Mouse (Mus musculus): Measurements from ENCODE around the gene Tmem9. TPM values are rescaled to one million over a fixed set of nuclear protein-coding genes. Genes with fewer than 3 reads are reported as not detected.

Tmem9 gene
- polyA plus RNA-seq, 1 experiment from 2014 or later = 126 TPM

- Histone ChIP-seq H3K27me3 (0 out of 2 replicates have a peak, but pooled peaks cover 4% of the 10 kb centered on the region), H3K4me3 (replicated peaks) (no peak overlapping the region), H3K36me3 (replicated peaks) (no peaks in the 10 kb centered on the region), H3K9me3 (no peaks in the 10 kb centered on the region), H3K27ac (no peak overlapping the region), H3K9ac (no peak overlapping the region), H3K4me2 (no peak overlapping the region), H3K4me1 (peaks cover 16% of the 10 kb centered on the region)
- ATAC-seq (ENCODE audit: low FRiP score) = no peak
- WGBS = 49% methylated on average over 9 of the region's 9 CpGs
These were observed 53.3 kb downstream of the Tmem9 start for GRCm38 (mm10) chr1:136061041-136061789.

DNA sequence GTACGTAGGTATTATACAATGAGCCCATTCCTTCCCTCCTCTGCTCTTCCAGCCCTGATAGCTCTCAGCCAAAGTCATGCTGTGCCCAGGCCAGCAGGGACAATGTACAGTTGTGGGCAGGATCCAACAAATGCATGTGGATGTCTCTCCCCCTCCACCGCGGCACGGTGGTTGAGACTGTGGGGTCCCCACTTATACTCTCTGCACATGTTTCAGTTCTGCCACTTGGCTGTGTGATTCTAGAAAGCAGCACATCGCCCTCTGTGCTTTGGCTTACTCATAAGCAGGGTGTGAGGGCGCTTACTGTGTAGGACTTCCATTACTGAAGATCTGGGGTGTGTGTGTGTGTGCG, 53.8 kb downstream of the Tmem9 start:
- Histone ChIP-seq H3K4me2 (no peak overlapping the region), H3K4me3 (replicated peaks) (no peak overlapping the region), H3K36me3 (replicated peaks) (no peaks in the 10 kb centered on the region), H3K27ac (no peak overlapping the region), H3K9me3 (no peaks in the 10 kb centered on the region), H3K4me1 (peaks cover 13% of the 10 kb centered on the region; the same call in 1 of the 2 replicates), H3K9ac (no peak overlapping the region), H3K27me3 (0 out of 2 replicates have a peak, but pooled peaks cover 4% of the 10 kb centered on the region)
- ATAC-seq (ENCODE audit: low FRiP score) = no peak
- WGBS = 87% methylated on average over 7 of the region's 7 CpGs

- no peak overlapping the region for H3K4me3 ChIP-seq (replicated peaks)
- peaks cover 9% of the 10 kb centered on the region; the same call in 1 of the 2 replicates for H3K4me1 ChIP-seq
- H3K9ac ChIP-seq = no peak overlapping the region
- ATAC-seq (ENCODE audit: low FRiP score) = no peak
- no peak overlapping the region for H3K27ac ChIP-seq
- H3K36me3 ChIP-seq (replicated peaks) = no peaks in the 10 kb centered on the region
- H3K4me2 ChIP-seq = no peak overlapping the region
- no peaks in the 10 kb centered on the region for H3K27me3 ChIP-seq
- WGBS = 76% methylated on average over 5 of the region's 5 CpGs
- H3K9me3 ChIP-seq = no peaks in the 10 kb centered on the region
These were observed 56.0 kb downstream of the Tmem9 start for GRCm38 (mm10) chr1:136063991-136064390.

- peaks cover 2% of the 10 kb centered on the region; the same call in 1 of the 2 replicates for H3K4me1 ChIP-seq
- no peak overlapping the region for H3K4me3 ChIP-seq (replicated peaks)
- WGBS = 60% methylated on average over 1 of the region's 1 CpGs
- no peak overlapping the region for H3K27ac ChIP-seq
- H3K36me3 ChIP-seq (replicated peaks) = no peaks in the 10 kb centered on the region
- no peak for ATAC-seq (ENCODE audit: low FRiP score)
- no peak overlapping the region for H3K9ac ChIP-seq
- no peaks in the 10 kb centered on the region for H3K27me3 ChIP-seq
- H3K4me2 ChIP-seq = no peak overlapping the region
- H3K9me3 ChIP-seq = no peaks in the 10 kb centered on the region
These were observed 58.7 kb downstream of the Tmem9 start for GRCm38 (mm10) chr1:136066621-136067020.

DNA sequence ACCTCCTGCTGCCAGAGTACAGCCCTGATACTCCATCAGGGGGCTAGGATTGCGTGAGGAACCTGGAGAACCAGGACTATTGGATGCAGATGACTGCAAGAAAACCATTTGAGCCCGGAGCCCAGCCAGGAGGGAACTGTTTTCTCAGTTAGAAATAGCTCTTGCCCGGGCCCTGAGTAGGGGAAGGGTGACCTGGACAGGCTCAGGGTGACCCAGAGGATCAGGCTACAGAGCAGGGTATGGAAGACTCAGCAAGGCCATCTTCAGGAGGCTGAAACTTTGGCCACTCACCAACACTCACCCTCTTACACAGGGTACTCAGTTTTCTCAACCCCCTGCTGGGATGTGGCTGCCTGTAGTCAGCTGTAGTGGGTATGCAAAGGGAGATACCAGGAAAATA, 59.6 kb downstream of the Tmem9 start:
- no peak overlapping the region for H3K4me3 ChIP-seq (replicated peaks)
- no peaks in the 10 kb centered on the region for H3K4me1 ChIP-seq
- H3K36me3 ChIP-seq (replicated peaks) = no peaks in the 10 kb centered on the region
- WGBS = 78% methylated on average over 3 of the region's 3 CpGs
- H3K27me3 ChIP-seq = no peaks in the 10 kb centered on the region
- H3K9ac ChIP-seq = no peak overlapping the region
- ATAC-seq (ENCODE audit: low FRiP score) = no peak
- H3K27ac ChIP-seq = no peak overlapping the region
- no peak overlapping the region for H3K4me2 ChIP-seq
- no peaks in the 10 kb centered on the region for H3K9me3 ChIP-seq

DNA sequence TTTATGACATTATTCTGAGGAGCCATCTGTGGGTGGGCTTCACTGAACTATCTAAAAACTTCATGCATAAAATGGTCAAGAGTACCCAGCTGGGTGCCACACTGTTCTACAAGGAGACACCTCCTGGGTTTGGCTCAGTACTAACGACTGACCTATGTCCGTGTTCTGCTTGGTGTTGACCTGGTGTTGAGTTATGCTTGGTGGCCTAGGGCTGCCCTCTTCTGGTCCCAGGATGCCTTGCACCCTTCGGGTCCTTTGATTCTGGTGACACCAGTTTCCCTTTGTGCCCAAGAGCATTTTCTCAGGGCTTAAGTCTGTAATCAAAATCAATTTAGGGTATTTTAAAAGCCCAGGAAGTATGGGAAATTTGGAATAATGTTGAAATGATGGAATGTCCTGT, 68.1 kb downstream of the Tmem9 start:
- 11% methylated on average over 3 of the region's 3 CpGs for WGBS
- no peak for ATAC-seq (ENCODE audit: low FRiP score)
- H3K9ac ChIP-seq = no peak overlapping the region
- H3K36me3 ChIP-seq (replicated peaks) = no peaks in the 10 kb centered on the region
- no peak overlapping the region for H3K4me3 ChIP-seq (replicated peaks)
- H3K9me3 ChIP-seq = no peaks in the 10 kb centered on the region
- no peak overlapping the region for H3K4me2 ChIP-seq
- no peaks in the 10 kb centered on the region for H3K27me3 ChIP-seq
- no peaks in the 10 kb centered on the region for H3K4me1 ChIP-seq
- H3K27ac ChIP-seq = no peak overlapping the region

GRCm38 (mm10) chr1:136077656-136078055, 69.7 kb downstream of the Tmem9 start:
- Histone ChIP-seq H3K9ac (no peak overlapping the region), H3K4me3 (replicated peaks) (no peak overlapping the region), H3K27me3 (no peaks in the 10 kb centered on the region), H3K9me3 (0 out of 2 replicates have a peak, but pooled peaks cover 4% of the 10 kb centered on the region), H3K27ac (no peak overlapping the region), H3K36me3 (replicated peaks) (no peaks in the 10 kb centered on the region), H3K4me2 (no peak overlapping the region), H3K4me1 (no peaks in the 10 kb centered on the region)
- ATAC-seq (ENCODE audit: low FRiP score) = no peak
- 70% methylated on average over 4 of the region's 4 CpGs for WGBS

GRCm38 (mm10) chr1:136081161-136081560, 73.2 kb downstream of the Tmem9 start:
- H3K4me2 ChIP-seq = no peak overlapping the region
- 78% methylated on average over 1 of the region's 1 CpGs for WGBS
- no peak overlapping the region for H3K4me3 ChIP-seq (replicated peaks)
- ATAC-seq (ENCODE audit: low FRiP score) = no peak
- no peaks in the 10 kb centered on the region for H3K36me3 ChIP-seq (replicated peaks)
- no peaks in the 10 kb centered on the region for H3K4me1 ChIP-seq
- H3K9ac ChIP-seq = no peak overlapping the region
- H3K27ac ChIP-seq = no peak overlapping the region
- 0 out of 2 replicates have a peak, but pooled peaks cover 4% of the 10 kb centered on the region for H3K9me3 ChIP-seq
- no peaks in the 10 kb centered on the region for H3K27me3 ChIP-seq

Other genes with a start within 250 kb of the Tmem9 start
- gene Phlda3, start 242.0 kb upstream of the Tmem9 start, polyA plus RNA-seq (2016; fragmentation: Nextera tagmentation; extraction: Ambion mirVana) = 14.8 and 16.9 TPM in 2 replicates
- gene Tnni1, start 228.7 kb upstream of the Tmem9 start, polyA plus RNA-seq (2016; fragmentation: Nextera tagmentation; extraction: Ambion mirVana) = 0.85 and 1.4 TPM in 2 replicates
- gene Lad1, start 189.6 kb upstream of the Tmem9 start, polyA plus RNA-seq (2016; fragmentation: Nextera tagmentation; extraction: Ambion mirVana) = 0.84 and 0.87 TPM in 2 replicates
- gene Tnnt2, start 171.8 kb upstream of the Tmem9 start, polyA plus RNA-seq (2016; fragmentation: Nextera tagmentation; extraction: Ambion mirVana) = 1.5 TPM in 2 replicates
- gene Pkp1, start 88.9 kb upstream of the Tmem9 start, polyA plus RNA-seq (2016; fragmentation: Nextera tagmentation; extraction: Ambion mirVana) = 0.13 and 0.20 TPM in 2 replicates
- gene Igfn1, start 1.8 kb upstream of the Tmem9 start, polyA plus RNA-seq (2016; fragmentation: Nextera tagmentation; extraction: Ambion mirVana) = not detected in 2 replicates
- not detected in 2 replicates for gene Ascl5, start 42.7 kb downstream of the Tmem9 start, polyA plus RNA-seq (2016; fragmentation: Nextera tagmentation; extraction: Ambion mirVana)
- 0.10 and 0.17 TPM in 2 replicates for gene Cacna1s, start 44.6 kb downstream of the Tmem9 start, polyA plus RNA-seq (2016; fragmentation: Nextera tagmentation; extraction: Ambion mirVana)
- 45.7 and 47.7 TPM in 2 replicates for gene Kif21b, start 123.2 kb downstream of the Tmem9 start, polyA plus RNA-seq (2016; fragmentation: Nextera tagmentation; extraction: Ambion mirVana)
- 0.20 TPM in 1 of 2 replicates, not detected in the other for gene Mroh3, start 204.7 kb downstream of the Tmem9 start, polyA plus RNA-seq (2016; fragmentation: Nextera tagmentation; extraction: Ambion mirVana)
- 13.9 and 15.1 TPM in 2 replicates for gene Inava, start 226.1 kb downstream of the Tmem9 start, polyA plus RNA-seq (2016; fragmentation: Nextera tagmentation; extraction: Ambion mirVana)